Mouse (Mus musculus): ENCODE results near the gene Naa11.

The Naa11 gene

DNA sequence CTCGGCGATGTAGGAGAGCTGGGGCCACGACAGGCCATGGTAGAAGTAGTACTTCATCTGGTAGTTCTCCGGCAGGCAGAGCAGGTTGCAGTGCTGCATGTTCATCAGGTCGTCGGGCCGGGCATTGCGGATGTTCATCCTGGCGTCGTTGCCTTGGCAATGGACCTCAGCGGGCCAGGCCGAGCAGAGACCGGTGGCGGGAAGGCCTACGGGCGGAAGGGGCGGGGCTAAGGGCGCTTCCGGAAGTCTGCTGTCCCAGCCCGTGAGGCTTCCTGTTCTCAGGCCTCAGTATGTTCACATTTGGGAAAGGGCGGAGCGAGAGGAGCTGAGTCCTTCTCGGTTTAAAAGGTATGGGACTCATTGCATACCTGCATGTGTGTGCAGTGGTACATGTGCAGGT, at the start of gene Naa11:
Gene Naa11 (minus strand): TSS at position 220 of the 400 bp plus-strand sequence.
- no peak for DNase-seq (ENCODE audit: low read depth)

- DNase-seq (ENCODE audit: low read depth) = no peak
These were observed 40.3 kb upstream of the Naa11 start for GRCm38 (mm10) chr5:97432512-97432911.

GRCm38 (mm10) chr5:97429976-97430375, 37.8 kb upstream of the Naa11 start:
- no peak for DNase-seq (ENCODE audit: low read depth)

- DNase-seq (ENCODE audit: low read depth) = no peak
These were observed 29.5 kb upstream of the Naa11 start for GRCm38 (mm10) chr5:97421669-97422068.

DNA sequence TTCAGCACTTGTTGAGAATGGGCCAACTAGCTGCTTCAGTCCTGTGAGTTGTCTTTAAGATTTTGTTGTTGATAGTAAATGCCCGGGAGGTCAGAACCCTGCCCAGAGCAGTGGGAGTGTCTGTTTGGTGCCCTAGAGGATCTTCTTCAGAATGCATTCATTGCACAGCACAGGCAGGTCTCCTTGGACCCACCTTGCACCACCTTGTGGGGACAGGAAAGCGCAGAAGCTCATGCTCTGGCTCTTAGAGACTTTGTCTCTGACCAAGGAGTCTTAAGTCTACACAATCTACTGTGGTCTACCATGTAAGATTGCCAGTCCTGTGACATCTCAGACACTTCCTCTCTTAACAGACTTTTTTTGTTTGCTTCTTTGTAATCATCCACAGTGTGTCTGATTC, 25.0 kb upstream of the Naa11 start:
- no peak for DNase-seq (ENCODE audit: low read depth)

GRCm38 (mm10) chr5:97415837-97416236, 23.7 kb upstream of the Naa11 start:
- DNase-seq (ENCODE audit: low read depth) = no peak

DNA sequence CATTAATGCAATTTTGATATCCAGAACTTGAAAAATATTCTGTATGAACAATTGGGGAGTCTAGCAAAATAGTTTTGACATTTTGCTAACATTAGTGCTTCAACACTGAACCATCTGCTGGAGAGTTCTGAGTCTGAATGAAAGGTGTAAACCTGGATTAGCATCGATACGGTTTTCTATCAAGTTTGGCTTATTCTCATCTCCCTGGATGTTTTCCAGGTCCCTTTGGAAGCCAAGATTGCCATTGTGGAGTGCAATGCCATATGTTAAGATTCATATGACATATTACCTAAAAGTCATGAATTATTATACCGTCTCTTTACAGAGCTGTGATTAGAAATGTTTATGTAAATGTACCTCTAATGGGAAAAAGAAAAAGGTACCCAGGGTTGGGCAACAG, 21.5 kb upstream of the Naa11 start:
- no peak for DNase-seq (ENCODE audit: low read depth)

DNA sequence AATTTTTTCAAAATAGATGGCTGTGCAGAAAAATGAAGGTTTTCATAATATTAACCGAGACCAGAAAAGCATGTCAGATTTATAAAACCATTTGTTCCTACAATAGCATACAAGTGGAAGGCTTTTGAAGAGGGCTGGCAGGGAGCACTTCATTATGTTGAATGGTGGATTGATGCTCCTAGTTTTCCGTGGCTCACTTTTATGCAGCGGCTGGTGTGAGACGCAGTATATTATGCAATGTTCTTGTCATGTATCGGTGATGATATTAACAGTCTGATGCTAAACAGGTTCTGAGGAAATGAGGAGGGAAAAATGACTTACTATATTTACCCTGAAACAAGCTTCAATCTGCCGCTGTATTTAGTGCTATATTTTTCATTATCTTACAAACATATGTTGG, 18.0 kb upstream of the Naa11 start:
- no peak for DNase-seq (ENCODE audit: low read depth)

GRCm38 (mm10) chr5:97409234-97409704, 17.1 kb upstream of the Naa11 start:
- no peak for DNase-seq (ENCODE audit: low read depth)

DNA sequence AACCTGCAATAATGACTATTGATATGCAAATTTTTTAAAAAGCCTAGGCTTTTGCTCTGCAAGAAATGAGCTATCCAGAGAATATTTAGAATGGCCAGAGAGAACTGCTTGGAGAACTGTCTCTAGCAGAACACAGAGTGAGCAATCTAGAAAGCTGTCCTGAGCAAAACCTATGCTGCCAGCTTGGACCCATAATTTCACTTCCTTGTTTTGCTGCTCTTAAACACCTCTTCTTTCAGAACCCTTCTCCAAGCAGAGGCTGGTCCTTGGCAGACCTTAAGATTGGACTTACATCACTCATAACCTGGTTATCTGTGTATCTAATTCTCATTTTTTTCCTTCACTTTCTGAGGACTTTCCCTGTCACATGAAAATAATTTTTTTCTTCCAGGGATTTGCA, 8.9 kb upstream of the Naa11 start:
- DNase-seq (ENCODE audit: low read depth) = no peak

- no peak for DNase-seq (ENCODE audit: low read depth)
These were observed 5.4 kb upstream of the Naa11 start for GRCm38 (mm10) chr5:97397585-97397984.

- DNase-seq (ENCODE audit: low read depth) = no peak
These were observed 4.6 kb downstream of the Naa11 start for GRCm38 (mm10) chr5:97387622-97388021.

- no peak for DNase-seq (ENCODE audit: low read depth)
These were observed 7.8 kb downstream of the Naa11 start for GRCm38 (mm10) chr5:97384399-97384798.

DNA sequence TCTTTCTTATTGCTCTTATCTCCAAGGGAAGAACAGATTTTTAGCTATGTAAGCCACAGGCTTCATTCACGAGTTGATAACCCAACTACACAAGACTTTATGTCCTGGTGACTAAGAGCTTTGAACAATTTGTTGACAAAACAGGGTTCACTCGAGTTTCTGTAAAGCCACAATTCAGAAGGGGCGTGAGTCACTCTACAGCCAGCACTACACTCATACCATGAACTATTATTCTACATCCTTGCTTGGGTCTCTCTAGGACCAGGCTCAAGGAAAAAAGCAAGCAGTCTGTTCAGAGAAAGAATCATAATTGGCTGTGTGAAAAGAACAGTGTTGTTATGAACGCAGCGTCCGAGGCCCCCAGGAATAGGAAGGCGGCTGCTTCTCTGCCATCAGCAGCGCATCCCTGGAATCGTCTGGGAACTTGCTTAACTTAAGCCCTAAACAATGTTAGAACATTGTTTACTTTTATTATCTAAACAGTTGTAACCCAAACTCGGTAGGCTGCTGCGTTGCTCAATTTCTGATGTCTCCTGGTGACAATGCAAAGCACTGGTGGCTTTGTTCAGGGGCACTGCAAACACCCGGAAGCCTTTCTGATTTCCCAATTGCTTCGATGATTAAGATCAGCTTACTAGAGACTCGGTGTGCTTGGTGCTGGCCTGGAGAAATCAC, 9.5 kb downstream of the Naa11 start:
- DNase-seq (ENCODE audit: low read depth) = no peak

- no peak for DNase-seq (ENCODE audit: low read depth)
These were observed 12.2 kb downstream of the Naa11 start for GRCm38 (mm10) chr5:97379976-97380375.

GRCm38 (mm10) chr5:97364781-97365180, 27.4 kb downstream of the Naa11 start:
- no peak for DNase-seq (ENCODE audit: low read depth)

- no peak for DNase-seq (ENCODE audit: low read depth)
These were observed 27.9 kb downstream of the Naa11 start for GRCm38 (mm10) chr5:97364252-97364651.

- DNase-seq (ENCODE audit: low read depth) = no peak
These were observed 29.6 kb downstream of the Naa11 start for GRCm38 (mm10) chr5:97362539-97362938.

- no peak for DNase-seq (ENCODE audit: low read depth)
These were observed 33.1 kb downstream of the Naa11 start for GRCm38 (mm10) chr5:97359104-97359503.

GRCm38 (mm10) chr5:97356135-97356534, 36.0 kb downstream of the Naa11 start:
- no peak for DNase-seq (ENCODE audit: low read depth)

- no peak for DNase-seq (ENCODE audit: low read depth)
These were observed 37.0 kb downstream of the Naa11 start for GRCm38 (mm10) chr5:97355152-97355551.

- DNase-seq (ENCODE audit: low read depth) = no peak
These were observed 43.4 kb downstream of the Naa11 start for GRCm38 (mm10) chr5:97348760-97349159.

- DNase-seq (ENCODE audit: low read depth) = no peak
These were observed 43.9 kb downstream of the Naa11 start for GRCm38 (mm10) chr5:97348310-97348709.

DNA sequence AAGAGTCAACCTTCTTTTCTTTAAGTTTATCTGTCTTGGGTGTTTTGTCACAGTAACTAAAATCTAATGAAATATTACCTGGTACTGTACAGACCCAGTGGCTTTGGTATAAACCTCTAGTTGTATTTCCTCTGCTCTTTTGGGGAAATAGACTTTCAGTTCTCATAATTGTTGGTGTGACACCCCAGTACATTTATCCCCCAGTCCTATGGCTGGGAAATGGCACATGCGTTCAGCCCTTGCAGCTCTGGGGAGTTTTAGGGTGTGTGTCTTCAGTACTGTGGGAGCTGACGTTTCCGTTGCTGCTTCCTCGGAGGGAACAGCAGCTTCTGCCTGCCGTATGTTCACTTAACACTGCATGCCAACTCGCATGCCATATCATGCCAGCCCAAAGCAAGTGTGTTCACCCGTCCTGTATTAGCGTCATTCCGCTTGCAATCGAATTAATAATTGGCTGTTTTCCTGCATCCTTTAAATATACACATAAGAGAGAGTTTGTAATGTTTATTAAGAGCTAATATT, 46.4 kb downstream of the Naa11 start:
- no peak for DNase-seq (ENCODE audit: low read depth)

Measured in naive thymus-derived CD4-positive, alpha-beta T cell, adult 2 months (primary cell).